Mouse (Mus musculus): ENCODE measurements around the gene Pou2f2. TPM values are rescaled to one million over a fixed set of nuclear protein-coding genes. Genes with fewer than 3 reads are reported as not detected.

Pou2f2 gene
- polyA plus RNA-seq, 1 experiment = 6.0 TPM

DNA sequence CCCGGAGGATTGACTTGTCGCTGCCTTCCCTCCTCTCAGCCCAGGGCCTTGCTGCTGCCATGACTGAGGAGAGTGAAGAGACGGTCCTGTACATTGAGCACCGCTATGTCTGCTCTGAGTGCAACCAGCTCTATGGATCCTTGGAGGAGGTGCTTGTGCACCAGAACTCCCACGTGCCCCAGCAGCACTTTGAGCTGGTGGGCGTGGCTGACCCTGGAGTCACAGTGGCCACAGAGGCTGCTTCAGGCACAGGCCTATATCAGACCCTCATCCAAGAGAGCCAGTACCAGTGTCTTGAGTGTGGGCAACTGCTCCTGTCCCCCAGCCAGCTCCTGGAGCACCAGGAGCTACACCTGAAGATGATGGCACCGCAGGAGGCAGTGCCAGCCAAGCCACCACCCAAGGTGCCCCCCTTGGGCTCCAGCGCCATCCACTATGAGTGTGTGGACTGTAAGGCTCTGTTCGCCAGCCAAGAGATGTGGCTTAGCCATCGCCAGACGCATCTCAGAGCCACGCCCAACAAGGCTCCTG lies 100.0 kb downstream of the Pou2f2 start:
- TF ChIP-seq POLR2A (IDR thresholded peaks at IDR 0.05; ENCODE audit: borderline replicate concordance, extremely low read depth, low read depth, low read length) (no peak), CTCF (IDR thresholded peaks at IDR 0.05; ENCODE audit: insufficient read depth, low read length) (no peak)
- WGBS = 79% methylated on average over 12 of the region's 12 CpGs
- Histone ChIP-seq H3K4me1 (ENCODE audit: control insufficient read depth, insufficient read depth, low read length) (peaks cover 10% of the 10 kb centered on the region), H3K4me3 (replicated peaks; ENCODE audit: extremely low read depth, low read depth, low read length) (no peak overlapping the region)
- DNase-seq = no peak

DNA sequence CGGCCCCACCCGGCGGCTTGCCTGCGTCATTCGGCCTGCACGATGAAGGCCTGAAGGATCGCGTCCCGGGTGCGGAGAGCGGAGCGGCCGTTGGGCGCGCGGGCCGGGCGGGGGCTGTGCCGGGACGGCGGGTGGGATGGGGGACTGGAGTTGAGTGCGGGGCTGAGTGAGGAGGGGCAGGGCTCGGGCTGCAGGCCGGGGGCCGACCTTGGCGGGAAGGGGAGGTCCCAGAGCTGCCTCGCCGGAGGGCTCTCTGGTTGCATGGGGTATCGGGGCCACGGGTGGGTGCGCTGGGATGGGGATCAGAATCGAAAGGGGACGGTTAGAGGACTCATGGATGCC lies 102.1 kb downstream of the Pou2f2 start:
- DNase-seq = no peak
- TF ChIP-seq POLR2A (IDR thresholded peaks at IDR 0.05; ENCODE audit: borderline replicate concordance, extremely low read depth, low read depth, low read length) (no peak), CTCF (IDR thresholded peaks at IDR 0.05; ENCODE audit: insufficient read depth, low read length) (no peak)
- Histone ChIP-seq H3K4me3 (replicated peaks; ENCODE audit: extremely low read depth, low read depth, low read length) (peak overlapping the region; percentile 78), H3K4me1 (ENCODE audit: control insufficient read depth, insufficient read depth, low read length) (peaks cover 14% of the 10 kb centered on the region)
- WGBS = under 1% methylated on average over 30 of the region's 33 CpGs

DNA sequence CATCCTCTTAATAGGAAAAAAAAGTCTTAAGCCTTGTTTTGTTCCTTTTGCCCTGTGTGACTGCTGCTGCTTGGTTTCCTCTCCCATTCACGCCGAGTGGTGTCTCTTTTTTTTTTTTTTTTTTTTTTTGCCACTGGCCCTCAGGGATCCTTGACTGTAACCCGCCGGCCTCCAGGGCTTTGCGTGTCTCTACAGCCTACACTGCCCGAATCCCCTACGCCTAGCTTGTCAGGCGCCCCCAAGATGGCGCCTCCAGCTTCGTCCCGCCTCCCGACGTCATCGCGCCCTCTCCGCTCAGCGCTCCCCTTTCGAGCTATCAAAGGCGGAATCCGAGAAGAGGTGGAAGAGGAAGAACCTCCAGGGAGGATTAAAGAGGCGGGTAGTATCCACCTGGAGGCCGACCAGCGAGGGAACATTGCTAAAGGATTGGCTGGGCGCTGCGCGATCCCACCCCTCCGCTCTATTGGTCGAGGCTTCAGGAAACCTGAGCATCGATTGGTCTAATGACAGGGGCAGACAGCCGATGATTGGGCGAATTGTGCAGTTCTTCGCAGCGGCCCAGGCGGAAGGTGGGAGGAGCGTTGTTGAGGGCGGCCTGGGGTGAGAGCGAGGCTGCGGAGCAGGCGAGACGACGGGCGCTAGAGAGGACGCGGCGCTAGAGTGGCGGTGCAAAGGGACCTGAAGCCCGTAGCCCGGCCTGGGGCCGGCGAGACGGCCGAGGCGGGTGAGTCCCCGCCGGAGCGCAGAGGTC lies 102.7 kb downstream of the Pou2f2 start:
- Histone ChIP-seq H3K4me1 (ENCODE audit: control insufficient read depth, insufficient read depth, low read length) (peaks cover 14% of the 10 kb centered on the region), H3K4me3 (replicated peaks; ENCODE audit: extremely low read depth, low read depth, low read length) (peak overlapping the region; percentile 78)
- TF ChIP-seq CTCF (IDR thresholded peaks at IDR 0.05; ENCODE audit: insufficient read depth, low read length) = no peak
- peak; percentile 96 for TF ChIP-seq POLR2A (IDR thresholded peaks at IDR 0.05; ENCODE audit: borderline replicate concordance, extremely low read depth, low read depth, low read length)
- under 1% methylated on average over 52 of the region's 56 CpGs for WGBS
- DNase-seq = peak; percentile 91

DNA sequence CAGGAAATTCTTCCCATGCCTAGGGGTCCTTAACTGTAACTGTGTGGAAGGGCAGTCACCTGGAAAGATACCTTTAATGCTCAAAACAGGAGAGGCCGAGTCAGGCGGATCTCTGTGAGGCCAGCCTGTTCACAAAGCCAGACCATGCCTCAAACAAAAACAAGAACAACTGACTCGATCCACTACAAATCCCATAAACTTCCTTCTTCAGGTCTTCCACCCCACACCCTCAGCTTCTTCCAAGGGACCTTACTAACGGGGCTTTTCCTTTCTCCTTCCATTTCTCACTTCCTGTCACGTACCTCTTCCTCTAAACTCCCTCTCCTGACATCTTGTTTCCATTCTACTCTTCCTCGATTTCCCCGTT lies 103.2 kb downstream of the Pou2f2 start:
- DNase-seq = no peak
- Histone ChIP-seq H3K4me3 (replicated peaks; ENCODE audit: extremely low read depth, low read depth, low read length) (peak overlapping the region; percentile 67), H3K4me1 (ENCODE audit: control insufficient read depth, insufficient read depth, low read length) (peaks cover 14% of the 10 kb centered on the region)
- TF ChIP-seq POLR2A (IDR thresholded peaks at IDR 0.05; ENCODE audit: borderline replicate concordance, extremely low read depth, low read depth, low read length) (no peak), CTCF (IDR thresholded peaks at IDR 0.05; ENCODE audit: insufficient read depth, low read length) (no peak)
- 18% methylated on average over 7 of the region's 7 CpGs for WGBS

GRCm38 (mm10) chr7:25073924-25074323 lies 105.6 kb downstream of the Pou2f2 start:
- TF ChIP-seq POLR2A (IDR thresholded peaks at IDR 0.05; ENCODE audit: borderline replicate concordance, extremely low read depth, low read depth, low read length) = no peak
- Histone ChIP-seq H3K4me3 (replicated peaks; ENCODE audit: extremely low read depth, low read depth, low read length) (no peak overlapping the region), H3K4me1 (ENCODE audit: control insufficient read depth, insufficient read depth, low read length) (peaks cover 13% of the 10 kb centered on the region)
- WGBS = 84% methylated on average over 8 of the region's 8 CpGs
- no peak for DNase-seq

DNA sequence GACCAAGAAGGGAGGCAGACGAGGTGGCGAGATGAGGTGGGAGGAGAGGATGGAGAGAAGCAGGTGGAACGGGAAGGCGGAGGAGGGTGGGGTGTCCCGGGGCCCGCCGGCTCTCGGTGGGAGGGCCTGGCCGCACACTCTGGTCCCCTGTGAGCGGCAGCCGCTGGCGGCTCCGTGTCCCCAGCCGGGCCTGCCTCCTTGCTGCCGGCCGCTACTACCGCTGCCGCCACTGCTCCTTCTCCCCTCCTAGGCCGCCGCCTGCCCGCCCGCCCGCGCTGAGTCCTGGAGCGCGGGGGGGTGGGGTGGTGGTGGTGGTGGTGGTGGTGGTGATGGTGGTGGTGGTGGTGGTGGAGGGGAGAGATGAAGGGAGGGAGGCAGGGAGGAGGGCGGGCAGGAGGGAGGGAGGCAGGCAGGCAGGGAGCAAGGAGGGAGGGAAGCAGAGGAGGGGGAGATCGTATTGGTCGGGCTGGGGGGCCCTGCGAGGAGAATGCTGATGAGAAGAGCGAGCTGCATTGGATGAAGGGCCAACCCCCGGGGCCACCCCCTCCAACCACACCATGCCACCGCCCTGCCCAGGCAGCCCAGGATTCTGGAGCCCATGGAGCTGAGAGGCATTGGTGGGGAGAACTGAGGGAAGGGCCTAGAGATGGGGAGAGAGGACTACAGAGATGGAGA lies 106.7 kb downstream of the Pou2f2 start:
- TF ChIP-seq POLR2A (IDR thresholded peaks at IDR 0.05; ENCODE audit: borderline replicate concordance, extremely low read depth, low read depth, low read length) (no peak), CTCF (IDR thresholded peaks at IDR 0.05; ENCODE audit: insufficient read depth, low read length) (no peak)
- WGBS = 2% methylated on average over 26 of the region's 33 CpGs
- H3K4me1 ChIP-seq (ENCODE audit: control insufficient read depth, insufficient read depth, low read length) = peaks cover 11% of the 10 kb centered on the region
- peak; percentile 54 for DNase-seq
- peak overlapping the region; percentile 94 for H3K4me3 ChIP-seq (replicated peaks; ENCODE audit: extremely low read depth, low read depth, low read length)

GRCm38 (mm10) chr7:25071979-25072715 lies 107.4 kb downstream of the Pou2f2 start, which contains the start of the genes Grik5 and Zfp574:
Gene Grik5, minus strand, starts transcription at chr7:25072346.
Gene Zfp574, plus strand, starts transcription at chr7:25072567.
- no peak for DNase-seq
- WGBS = 6% methylated on average over 26 of the region's 28 CpGs
- peaks cover 11% of the 10 kb centered on the region for H3K4me1 ChIP-seq (ENCODE audit: control insufficient read depth, insufficient read depth, low read length)
- no peak for TF ChIP-seq POLR2A (IDR thresholded peaks at IDR 0.05; ENCODE audit: borderline replicate concordance, extremely low read depth, low read depth, low read length)
- TF ChIP-seq CTCF (IDR thresholded peaks at IDR 0.05; ENCODE audit: insufficient read depth, low read length) = no peak
- H3K4me3 ChIP-seq (replicated peaks; ENCODE audit: extremely low read depth, low read depth, low read length) = peak within 1 kb of the TSS; percentile 94

GRCm38 (mm10) chr7:25068724-25069123 lies 110.8 kb downstream of the Pou2f2 start:
- Histone ChIP-seq H3K4me3 (replicated peaks; ENCODE audit: extremely low read depth, low read depth, low read length) (no peak overlapping the region), H3K4me1 (ENCODE audit: control insufficient read depth, insufficient read depth, low read length) (peaks cover 4% of the 10 kb centered on the region; the same call in 1 of the 2 replicates)
- DNase-seq = no peak
- TF ChIP-seq POLR2A (IDR thresholded peaks at IDR 0.05; ENCODE audit: borderline replicate concordance, extremely low read depth, low read depth, low read length) (no peak), CTCF (IDR thresholded peaks at IDR 0.05; ENCODE audit: insufficient read depth, low read length) (no peak)
- WGBS = 56% methylated on average over 2 of the region's 2 CpGs

DNA sequence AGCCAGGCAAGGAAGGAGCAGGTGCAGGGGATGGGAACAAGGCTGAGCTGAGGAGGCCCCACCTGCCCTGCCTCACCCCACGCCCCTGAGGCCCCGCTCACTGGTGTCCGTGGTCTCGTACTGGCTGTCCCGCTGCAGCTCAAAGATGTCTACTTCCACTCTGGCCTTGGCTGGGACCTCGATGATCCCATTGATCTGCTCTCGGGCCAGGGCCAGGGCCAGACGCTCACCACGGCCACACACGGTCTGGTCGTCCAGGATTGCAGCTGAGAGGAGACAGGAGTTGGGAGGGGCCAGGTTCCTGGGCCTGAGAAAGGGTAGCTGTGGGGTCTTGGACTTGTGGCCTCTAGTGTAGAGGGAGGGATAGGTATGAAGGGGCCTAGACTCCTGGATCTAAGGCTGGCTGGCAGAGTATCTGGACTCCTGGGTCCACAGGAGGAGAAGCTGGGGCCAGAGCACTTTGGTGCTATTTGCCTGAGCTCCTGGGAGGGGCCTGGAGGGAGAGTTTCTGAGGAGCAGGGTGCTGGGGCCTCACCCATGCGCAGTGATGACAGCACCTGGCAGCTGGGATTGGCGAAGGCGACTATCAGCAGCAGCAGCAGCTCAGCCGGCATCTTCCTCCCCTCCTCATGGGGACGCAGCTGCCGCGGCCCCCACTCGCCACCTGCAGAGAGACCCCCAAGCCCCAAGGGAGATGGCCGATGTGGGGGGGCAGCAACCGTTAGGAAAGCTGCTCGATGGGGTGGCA lies 111.4 kb downstream of the Pou2f2 start:
- Histone ChIP-seq H3K4me1 (ENCODE audit: control insufficient read depth, insufficient read depth, low read length) (peaks cover 1% of the 10 kb centered on the region; the same call in 1 of the 2 replicates), H3K4me3 (replicated peaks; ENCODE audit: extremely low read depth, low read depth, low read length) (no peak overlapping the region)
- TF ChIP-seq POLR2A (IDR thresholded peaks at IDR 0.05; ENCODE audit: borderline replicate concordance, extremely low read depth, low read depth, low read length) = no peak
- no peak for TF ChIP-seq CTCF (IDR thresholded peaks at IDR 0.05; ENCODE audit: insufficient read depth, low read length)
- 89% methylated on average over 22 of the region's 22 CpGs for WGBS
- no peak for DNase-seq

Measured in lung, adult 2 months (tissue).